Mouse (Mus musculus) brain, embryonic 14.5 days (tissue): Measurements from ENCODE around the gene Galc.

Source experiments
- CTCF ChIP-seq: fragments of 200-500 bp; IDR thresholded peaks from 2 replicates; pipeline ENCODE4 v1.5.1; 2012; ENCODE audit warnings: inconsistent platforms, mild to moderate bottlenecking, moderate library complexity, borderline replicate concordance; ENCODE audit not compliant: insufficient read depth, insufficient read length; ENCODE audit errors: extremely low read depth
- POLR2A ChIP-seq: fragments of 200-500 bp; IDR thresholded peaks from 2 replicates; pipeline ENCODE4 v1.6.1; 2012; ENCODE audit warnings: mild to moderate bottlenecking, inconsistent platforms, borderline replicate concordance; ENCODE audit not compliant: poor library complexity, insufficient read depth, insufficient read length, severe bottlenecking; ENCODE audit errors: extremely low read depth

- no peak for TF ChIP-seq POLR2A
- no peak for TF ChIP-seq CTCF
These were observed 35.0 kb upstream of the Galc start for GRCm38 (mm10) chr12:98294241-98294640.
